ENCODE assay signal across 9 mouse cellular contexts in genomic region chr7:135790978-135791377, GRCm38 (mm10).
DNase-seq lines count a peak whose midpoint lies in the region; ATAC-seq and TF ChIP-seq lines count a peak whose summit lies in the region.
"Had no signal": no experiment of that assay in that cellular context is flagged by ENCODE, and none has a peak within 500 bp of the region (broad histone marks: within the 10 kb centered on the region; RNA-seq: fewer than 3 reads in every experiment).

No protein-coding gene starts in this region.

- intact Hi-C loops in heart, postnatal 14 days (cut with DNase I), result loop anchor here (2.0 to 5.0 kb wide), 2 partner anchors 46 to 1531 kb away; no protein-coding TSS in a partner anchor

- H3K27me3 ChIP-seq in small intestine, adult 2 months (ENCODE audit: control insufficient read depth, insufficient read depth, low read length), result no peaks in the 10 kb centered on the region

- H3K27ac ChIP-seq in small intestine, adult 2 months (ENCODE audit: insufficient read depth, low read depth, low read length), result no peak overlapping the region
- H3K27ac ChIP-seq: macrophage had no signal

- no peaks in the 10 kb centered on the region for H3K4me1 ChIP-seq in small intestine, adult 2 months (ENCODE audit: control insufficient read depth, insufficient read depth, insufficient read length, low read length)

- no peak for ATAC-seq in CD4-positive, CD25-positive, alpha-beta regulatory T cell, adult 4 months

- 2% methylated on average over 3 of the region's 3 CpGs for WGBS in small intestine, adult 2 months

- H3K4me3 ChIP-seq in small intestine, adult 2 months (ENCODE audit: low read depth, low read length), result no peak overlapping the region

- peak; percentile 74 for TF ChIP-seq CTCF in small intestine, adult 2 months (IDR thresholded peaks at IDR 0.05; ENCODE audit: extremely low read depth, insufficient read length, insufficient replicate concordance, low read depth, low read length)

- DNase-seq in CD4-positive, CD25-positive, alpha-beta regulatory T cell, adult 2 months (ENCODE audit: low read depth, low spot score), result peak; percentile 67
- DNase-seq in adrenal gland, adult (ENCODE audit: inconsistent age in 2 of 2, low spot score in 1 of 2), result peak; percentile 63 to 88
- DNase-seq in embryo, embryonic 10.5 days (ENCODE audit: low spot score), result peak; percentile 84
- peak; percentile 75 to 85 for DNase-seq in heart, postnatal 14 days
- peak; percentile 22 for DNase-seq in left cerebral cortex, adult 11 months (ENCODE audit: low spot score)
- DNase-seq in lung, postnatal 4 days, result peak; percentile 60 to 77

- H3K36me3 ChIP-seq in small intestine, adult 2 months (ENCODE audit: control insufficient read depth, insufficient read depth, low read length), result no peaks in the 10 kb centered on the region

- TF ChIP-seq POLR2A in small intestine, adult 2 months (IDR thresholded peaks at IDR 0.05; ENCODE audit: low read depth, low read length), result no peak

Comparison
In these comparisons a context has a peak if more than half of its experiments do, and no peak if none do; other contexts are left out.
1. DNase-seq: peak in every context shown above with its lines; median percentile 84 in embryo, embryonic 10.5 days; 80 in heart, postnatal 14 days; 76 in adrenal gland, adult; 68 in lung, postnatal 4 days; 67 in CD4-positive, CD25-positive, alpha-beta regulatory T cell, adult 2 months; 22 in left cerebral cortex, adult 11 months.